Mouse (Mus musculus) MEL (cell line): Measurements from ENCODE around the gene Lhpp.

ENCODE experiments used
- CTCF ChIP-seq, 3 experiments: IDR thresholded peaks in 2 of 3; conservative IDR thresholded peaks in 1 of 3; 2 replicates each; pipeline ENCODE4 v1.5.1; 2011 to 2012; ENCODE audit warnings: low read length in 3 of 3, low read depth in 2 of 3, mild to moderate bottlenecking in 2 of 3, improper control_type of control experiment in 1 of 3, inconsistent platforms in 1 of 3, mixed read lengths in 1 of 3, moderate library complexity in 1 of 3; ENCODE audit not compliant: control insufficient read depth in 1 of 3, insufficient read depth in 1 of 3, poor library complexity in 1 of 3, severe bottlenecking in 1 of 3
- JUND ChIP-seq: IDR thresholded peaks from 2 replicates; pipeline ENCODE4 v1.6.1; 2011; ENCODE audit warnings: low read depth, mild to moderate bottlenecking, improper control_type of control experiment, low read length
- RAD21 ChIP-seq: IDR thresholded peaks from 2 replicates; pipeline ENCODE4 v1.6.1; 2011; ENCODE audit warnings: mild to moderate bottlenecking, low read depth, low read length, improper control_type of control experiment

- TF ChIP-seq CTCF (IDR thresholded peaks at IDR 0.05 in 2 of 3, conservative IDR thresholded peaks at IDR 0.05 in 1 of 3; ENCODE audit: control insufficient read depth in 1 of 3, insufficient read depth in 1 of 3, low read depth in 2 of 3, low read length in 3 of 3, poor library complexity in 1 of 3, severe bottlenecking in 1 of 3) (no peak), RAD21 (no peak), JUND (no peak)
Measured at GRCm38 (mm10) chr7:132712956-132713355, 102.5 kb downstream of the Lhpp start.
